Mouse (Mus musculus) G1E (cell line): Measurements from ENCODE around the gene Rex1bd.

Experiments used
- CTCF ChIP-seq: IDR thresholded peaks from 2 replicates; pipeline ENCODE4 v1.5.1; 2012; ENCODE audit warnings: low read depth, low read length, inconsistent platforms, mixed read lengths
- GATA1 ChIP-seq: IDR thresholded peaks from 2 replicates; pipeline ENCODE4 v1.6.1; 2012; ENCODE audit warnings: borderline replicate concordance, low read length, inconsistent platforms, mixed read lengths
- POLR2AphosphoS5 ChIP-seq: IDR thresholded peaks from 2 replicates; pipeline ENCODE4 v1.6.1; 2012; ENCODE audit warnings: low read depth, low read length, inconsistent platforms; ENCODE audit not compliant: insufficient replicate concordance

DNA sequence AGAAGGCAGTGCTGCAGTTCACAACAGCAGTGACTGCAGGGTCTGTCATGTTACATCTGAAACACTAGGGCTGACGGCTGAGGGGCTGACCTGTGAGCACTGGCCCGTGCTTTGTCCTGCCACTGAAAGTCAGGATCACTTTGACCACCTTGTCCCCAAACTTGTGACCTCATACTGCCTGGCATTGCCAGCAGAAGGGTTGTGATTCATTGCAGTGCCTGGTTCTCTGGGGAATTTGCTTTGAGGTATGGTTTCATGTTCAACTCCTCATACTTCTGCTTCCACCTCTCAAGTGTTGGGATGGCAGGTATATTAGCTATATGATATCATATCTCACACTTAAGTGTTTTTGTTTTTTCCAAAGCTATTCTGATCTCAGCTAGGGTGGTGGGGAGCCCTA, 29.1 kb upstream of the Rex1bd start:
- TF ChIP-seq POLR2AphosphoS5: no peak
- no peak for TF ChIP-seq CTCF
- no peak for TF ChIP-seq GATA1
